Mouse (Mus musculus): ENCODE measurements at regions not wholly inside any gene's neighbourhood (a gene's known extent, or its start where the extent isn't known, plus 50 kb on each side); places are given as distances from the start of the nearest gene placed in this dataset.

DNA sequence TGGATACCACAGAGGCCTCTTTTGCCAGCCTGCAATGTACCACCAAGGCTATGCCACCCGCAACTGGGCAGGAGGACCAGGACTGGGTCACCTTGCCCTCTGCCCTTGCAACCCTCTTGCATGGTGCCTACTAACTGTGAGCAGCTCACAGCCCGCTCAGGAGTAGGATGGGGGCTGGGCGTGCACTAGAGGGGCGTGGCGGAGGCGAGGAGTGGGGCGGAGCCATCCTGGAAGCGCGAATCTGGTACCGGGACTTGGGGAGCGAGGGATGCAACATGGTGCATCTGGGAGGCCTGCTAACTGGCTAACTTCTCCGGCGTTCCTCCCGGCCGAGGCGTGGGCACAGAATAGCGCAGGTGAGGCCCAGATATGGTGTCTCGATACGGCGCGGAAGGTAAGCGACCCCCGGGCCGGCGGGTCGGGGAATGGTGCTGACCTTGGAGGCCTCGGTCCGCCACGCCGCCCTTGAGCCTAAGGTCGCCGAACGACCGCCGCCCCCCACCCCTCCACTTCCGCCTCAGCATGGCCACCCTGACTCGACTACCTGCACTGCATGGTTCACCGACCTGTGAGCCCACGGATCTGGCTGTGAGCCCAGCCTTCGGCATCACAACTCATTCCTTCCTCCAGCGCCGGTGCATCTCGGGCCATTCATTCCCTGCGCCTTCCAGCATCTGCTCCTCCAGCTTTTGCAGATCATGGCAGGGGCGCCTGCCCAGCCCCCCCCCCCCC is 59.7 kb upstream of the Gdi2 start:
- TF ChIP-seq CTCF (IDR thresholded peaks at IDR 0.05; ENCODE audit: control insufficient read depth, insufficient read depth, low read length): no peak
- no peak for TF ChIP-seq POLR2A (IDR thresholded peaks at IDR 0.05; ENCODE audit: borderline replicate concordance, control insufficient read depth, low read depth, low read length)

Data from bone marrow, adult 2 months (tissue).